In the genomic region with DNA sequence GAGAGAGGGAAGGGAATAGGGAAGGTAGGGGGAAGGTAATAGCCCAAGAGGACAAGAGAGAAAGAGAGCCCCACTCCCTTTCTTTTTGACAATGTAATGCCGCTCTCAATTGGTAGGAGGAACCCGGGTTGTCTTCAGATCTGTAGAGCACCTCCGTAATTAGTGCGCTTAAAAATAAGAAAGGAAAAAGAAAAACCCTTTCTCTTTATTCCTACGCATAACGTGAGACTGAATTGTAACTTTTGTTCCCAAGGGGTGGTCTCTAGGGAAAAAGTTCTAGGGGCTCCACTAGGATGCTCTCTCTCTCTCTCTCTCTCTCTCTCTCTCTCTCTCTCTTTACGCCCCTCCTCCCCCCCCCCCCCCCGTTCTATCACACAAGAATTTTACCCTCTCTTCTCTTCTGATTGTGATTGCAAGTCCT, we compare ENCODE assay signal across 8 mouse cellular contexts. TPM values are rescaled to one million over a fixed set of nuclear protein-coding genes. Genes with fewer than 3 reads are reported as not detected.
DNase-seq lines count a peak whose midpoint lies in the region; ATAC-seq lines count a peak whose summit lies in the region.

No protein-coding gene starts in this region.

- H3K4me2 ChIP-seq in intestine, embryonic 14.5 days (ENCODE audit: low read length) = peak overlapping the region; percentile 80
- H3K4me2 ChIP-seq in neural tube, embryonic 15.5 days = peak overlapping the region; percentile 70

- no peaks in the 10 kb centered on the region for H3K9me3 ChIP-seq in megakaryocyte, embryonic 14.5 days
- H3K9me3 ChIP-seq in intestine, embryonic 14.5 days (ENCODE audit: control insufficient read depth, low read length) = no peaks in the 10 kb centered on the region
- H3K9me3 ChIP-seq in neural tube, embryonic 15.5 days (replicated peaks) = no peaks in the 10 kb centered on the region

- peak; percentile 22 for DNase-seq in c-Kit-positive CD71-positive TER-119-positive erythroid progenitor cells, embryonic 14.5 days (ENCODE audit: low spot score)
- DNase-seq in intestine, embryonic 14.5 days (ENCODE audit: low spot score) = no peak
- no peak for DNase-seq in urinary bladder, postnatal 36 days (ENCODE audit: low spot score in 2 of 2)
- no peak for DNase-seq in ovary, postnatal 36 days (ENCODE audit: low spot score)

- no peaks in the 10 kb centered on the region for H3K27me3 ChIP-seq in megakaryocyte, embryonic 14.5 days (replicated peaks)
- no peaks in the 10 kb centered on the region for H3K27me3 ChIP-seq in intestine, embryonic 14.5 days (replicated peaks; ENCODE audit: control insufficient read depth, insufficient read depth, low read length)
- H3K27me3 ChIP-seq in neural tube, embryonic 15.5 days (replicated peaks) = no peaks in the 10 kb centered on the region

- peak overlapping the region; percentile 100 for H3K27ac ChIP-seq in intestine, embryonic 14.5 days (ENCODE audit: low read depth)
- H3K27ac ChIP-seq in neural tube, embryonic 15.5 days (replicated peaks) = peak overlapping the region; percentile 100

- peaks cover 4% of the 10 kb centered on the region for H3K36me3 ChIP-seq in megakaryocyte, embryonic 14.5 days (replicated peaks; ENCODE audit: low read length)
- H3K36me3 ChIP-seq in intestine, embryonic 14.5 days (ENCODE audit: control insufficient read depth, insufficient read depth, low read length) = no peaks in the 10 kb centered on the region
- H3K36me3 ChIP-seq in neural tube, embryonic 15.5 days = no peaks in the 10 kb centered on the region

- no peak for ATAC-seq in megakaryocyte, adult 5-6 weeks (ENCODE audit: poor library complexity, severe bottlenecking)
- no peak for ATAC-seq in intestine, embryonic 14.5 days (replicated peaks; ENCODE audit: low FRiP score, low TSS enrichment, low read depth)
- ATAC-seq in neural tube, embryonic 15.5 days (ENCODE audit: low FRiP score) = no peak
- no peak for ATAC-seq in erythroid progenitor cell, adult 5-6 weeks (replicated peaks; ENCODE audit: low FRiP score, poor library complexity, severe bottlenecking)

- H3K4me1 ChIP-seq in megakaryocyte, embryonic 14.5 days = peaks cover 44% of the 10 kb centered on the region
- H3K4me1 ChIP-seq in intestine, embryonic 14.5 days (replicated peaks; ENCODE audit: control insufficient read depth, insufficient read depth, low read length) = peaks cover 44% of the 10 kb centered on the region
- H3K4me1 ChIP-seq in neural tube, embryonic 15.5 days = peaks cover 55% of the 10 kb centered on the region

- H3K9ac ChIP-seq in intestine, embryonic 14.5 days (ENCODE audit: low read length) = peak overlapping the region; percentile 98
- H3K9ac ChIP-seq in neural tube, embryonic 15.5 days (replicated peaks) = peak overlapping the region; percentile 93

- 0% methylated on average over 7 of the region's 8 CpGs for WGBS in intestine, embryonic 14.5 days
- WGBS in neural tube, embryonic 15.5 days = 0% methylated on average over 7 of the region's 8 CpGs

- H3K4me3 ChIP-seq in megakaryocyte, embryonic 14.5 days (replicated peaks) = peak overlapping the region; percentile 97
- H3K4me3 ChIP-seq in intestine, embryonic 14.5 days (ENCODE audit: low read depth, low read length) = peak overlapping the region; percentile 91
- peak overlapping the region; percentile 86 for H3K4me3 ChIP-seq in neural tube, embryonic 15.5 days (replicated peaks)

RNA-seq across cellular contexts. Expression of a gene that starts 1.0 kb away (rescaled TPM):
- polyA plus RNA-seq in megakaryocyte, embryonic 14.5 days (2012; ENCODE audit: insufficient read depth, low replicate concordance) = 152 and 256 TPM in 2 replicates
- 51.9 and 66.7 TPM in 2 replicates for total RNA-seq in megakaryocyte, adult 5-6 weeks (2015)
- total RNA-seq in megakaryocyte, adult 5-6 weeks (2017) = 32.9 and 42.3 TPM in 2 replicates
- 16.5 and 17.7 TPM in 2 replicates for polyA plus RNA-seq in intestine, embryonic 14.5 days (2014; fragmentation: Nextera tagmentation; extraction: Ambion mirVana)
- 5.8 and 9.1 TPM in 2 replicates for polyA plus RNA-seq in neural tube, embryonic 15.5 days (2015; fragmentation: Nextera tagmentation; extraction: Ambion mirVana)
- total RNA-seq in erythroid progenitor cell, adult 5-6 weeks (2015; ENCODE audit: low replicate concordance) = 12.3 and 19.3 TPM in 2 replicates
- total RNA-seq in erythroid progenitor cell, adult 5-6 weeks (2017; ENCODE audit: low replicate concordance) = 4.2 and 4.5 TPM in 2 replicates
